Mouse (Mus musculus) heart, embryonic 10.5 days (tissue): ENCODE data around the gene Gnb1. TPM values are rescaled to one million over a fixed set of nuclear protein-coding genes. Genes with fewer than 3 reads are reported as not detected.
A peak's percentile ranks its signal among the peaks of the same experiment; 100 is the strongest.

ENCODE experiments used
- DNase-seq: peaks from one replicate; pipeline ENCODE4 v3.0.0-alpha.2; 2017; ENCODE audit warnings: low spot score
- H3K27ac ChIP-seq: fragments of 300-500 bp; sonication (generic); 2 replicates; pipeline ENCODE4 v1.5.1; 2016; ENCODE audit warnings: mild to moderate bottlenecking
- H3K27me3 ChIP-seq: fragments of 300-500 bp; sonication (generic); 2 replicates; pipeline ENCODE4 v1.6.1; 2016; ENCODE audit warnings: mild to moderate bottlenecking; ENCODE audit not compliant: poor library complexity, insufficient read depth, severe bottlenecking
- H3K36me3 ChIP-seq: fragments of 300-500 bp; sonication (generic); 2 replicates; pipeline ENCODE4 v1.6.1; 2016; ENCODE audit warnings: mild to moderate bottlenecking, moderate library complexity
- H3K4me1 ChIP-seq: fragments of 300-500 bp; sonication (generic); 2 replicates; pipeline ENCODE4 v1.6.1; 2016; ENCODE audit warnings: mild to moderate bottlenecking
- H3K4me3 ChIP-seq: fragments of 300-500 bp; sonication (generic); 2 replicates; pipeline ENCODE4 v1.5.1; 2016; ENCODE audit warnings: mild to moderate bottlenecking, moderate library complexity
- H3K9me3 ChIP-seq: fragments of 300-500 bp; sonication (generic); 2 replicates; pipeline ENCODE4 v1.6.1; 2016; ENCODE audit warnings: mild to moderate bottlenecking, moderate library complexity
- WGBS: fragments of 180-500 bp; shearing (Covaris S2); methylation state at CpG from one replicate; pipeline ENCODE4 v1.1.7; 2016; 5-methylcytosine and 5-hydroxymethylcytosine counted together
- polyA plus RNA-seq: library from polyadenylated mRNA; unstranded; fragments of >200 nt; fragmentation: Nextera tagmentation; extraction: Ambion mirVana; gene quantifications from 2 replicates; pipeline ENCODE4 v1.2.1, GENCODE M21; 2016

Gene Gnb1
- polyA plus RNA-seq, 1 experiment from 2014 or later, result 440 TPM

- DNase-seq, result no peak
- H3K4me3 ChIP-seq, result no peak overlapping the region
- no peaks in the 10 kb centered on the region for H3K9me3 ChIP-seq
- WGBS, result 53% methylated on average over 9 of the region's 9 CpGs
- H3K27ac ChIP-seq, result peak overlapping the region; percentile 78
- H3K4me1 ChIP-seq, result peaks cover 51% of the 10 kb centered on the region
- H3K36me3 ChIP-seq, result no peaks in the 10 kb centered on the region
- no peaks in the 10 kb centered on the region for H3K27me3 ChIP-seq
These were observed 1.8 kb upstream of the Gnb1 start for GRCm38 (mm10) chr4:155489101-155489970.

DNA sequence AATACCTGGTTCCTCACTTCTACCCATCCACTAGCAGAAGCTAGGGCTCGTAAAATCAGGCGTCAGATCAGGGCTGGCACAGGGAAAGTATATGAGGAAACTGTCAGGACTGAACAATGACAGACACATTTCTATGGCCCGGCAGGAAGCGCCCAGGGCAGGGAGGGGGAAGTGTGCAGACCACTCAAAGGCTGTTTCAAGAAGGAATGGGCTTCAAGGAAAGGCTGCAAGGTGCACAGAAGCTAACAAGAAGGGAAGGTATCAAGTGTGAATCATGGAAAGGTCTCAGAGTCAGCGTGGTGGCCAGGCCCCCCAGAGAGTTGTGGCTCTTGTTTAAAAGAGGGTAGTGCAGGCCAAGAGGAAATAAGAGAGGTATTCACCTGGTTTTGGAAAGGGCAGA is 705 bp upstream of the Gnb1 start:
- Histone ChIP-seq H3K36me3 (no peaks in the 10 kb centered on the region), H3K9me3 (no peaks in the 10 kb centered on the region), H3K4me1 (peaks cover 58% of the 10 kb centered on the region), H3K27ac (peak overlapping the region; percentile 100), H3K27me3 (no peaks in the 10 kb centered on the region), H3K4me3 (peak overlapping the region; percentile 100)
- 27% methylated on average over 5 of the region's 5 CpGs for WGBS
- DNase-seq, result no peak

DNA sequence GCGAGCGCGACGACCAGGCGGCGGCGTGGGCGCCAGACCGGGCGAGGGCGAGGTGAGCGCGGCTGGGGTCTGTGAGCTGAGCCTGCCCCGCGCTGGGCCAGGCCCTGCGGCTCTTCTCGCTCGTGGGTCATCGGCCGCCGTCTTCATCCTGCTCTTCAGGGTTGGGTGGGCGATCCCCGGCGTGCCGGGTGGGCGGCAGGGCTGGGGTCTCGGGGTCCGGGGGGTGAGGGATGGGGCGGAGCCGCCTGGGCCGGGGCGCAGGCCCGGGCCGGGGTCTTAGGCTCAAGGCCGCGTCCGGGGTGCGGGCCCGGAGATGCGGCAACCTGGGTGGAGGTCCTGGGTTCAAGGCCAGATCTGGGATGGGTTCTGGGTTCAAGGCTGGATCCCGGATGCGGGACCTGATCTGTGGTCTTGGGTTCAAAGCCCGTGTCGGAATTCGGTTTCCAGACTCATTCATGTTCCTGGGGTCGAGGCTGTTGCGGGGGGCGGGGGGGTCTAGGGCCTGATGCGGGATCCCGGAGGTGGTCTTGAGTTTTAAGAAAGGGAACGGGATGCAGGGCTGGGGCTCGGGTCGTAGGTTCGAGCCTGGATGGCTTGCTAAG is 469 bp downstream of the Gnb1 start:
- WGBS, result under 1% methylated on average over 54 of the region's 54 CpGs
- peaks cover 58% of the 10 kb centered on the region for H3K4me1 ChIP-seq
- H3K27ac ChIP-seq, result peak overlapping the region; percentile 100
- no peak for DNase-seq
- peak overlapping the region; percentile 100 for H3K4me3 ChIP-seq
- H3K27me3 ChIP-seq, result no peaks in the 10 kb centered on the region
- H3K9me3 ChIP-seq, result no peaks in the 10 kb centered on the region
- H3K36me3 ChIP-seq, result peaks cover 4% of the 10 kb centered on the region; the same call in 1 of the 2 replicates

GRCm38 (mm10) chr4:155492131-155492633 is 1.0 kb downstream of the Gnb1 start:
- Histone ChIP-seq H3K9me3 (no peaks in the 10 kb centered on the region), H3K4me3 (peak overlapping the region; percentile 100), H3K36me3 (peaks cover 4% of the 10 kb centered on the region; the same call in 1 of the 2 replicates), H3K4me1 (peaks cover 53% of the 10 kb centered on the region), H3K27ac (peak overlapping the region; percentile 100), H3K27me3 (no peaks in the 10 kb centered on the region)
- DNase-seq, result peak; percentile 88
- WGBS, result under 1% methylated on average over 51 of the region's 51 CpGs

DNA sequence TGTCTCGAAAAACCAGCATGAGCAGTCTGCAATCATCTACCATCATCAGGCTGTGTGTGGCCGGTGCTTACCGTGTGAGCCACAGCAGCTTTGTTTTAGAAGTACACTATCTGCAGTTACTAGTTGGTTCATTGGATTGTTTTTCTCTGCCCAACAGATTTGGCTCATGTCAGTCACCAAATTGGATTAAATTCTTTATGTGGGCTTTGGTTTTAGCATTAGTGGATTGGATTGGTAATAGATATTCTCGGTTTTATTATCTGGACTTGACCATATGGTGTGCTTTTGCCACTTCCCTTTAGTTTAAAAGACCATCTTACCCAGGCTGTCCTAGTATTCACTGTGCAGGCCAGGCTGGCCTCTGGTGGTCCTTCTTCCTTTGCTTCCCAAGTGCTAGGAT is 3.7 kb downstream of the Gnb1 start:
- DNase-seq, result no peak
- Histone ChIP-seq H3K36me3 (peaks cover 4% of the 10 kb centered on the region; the same call in 1 of the 2 replicates), H3K9me3 (no peaks in the 10 kb centered on the region), H3K4me3 (no peak overlapping the region), H3K4me1 (peaks cover 26% of the 10 kb centered on the region), H3K27me3 (no peaks in the 10 kb centered on the region), H3K27ac (no peak overlapping the region)
- WGBS, result 65% methylated on average over 4 of the region's 4 CpGs

DNA sequence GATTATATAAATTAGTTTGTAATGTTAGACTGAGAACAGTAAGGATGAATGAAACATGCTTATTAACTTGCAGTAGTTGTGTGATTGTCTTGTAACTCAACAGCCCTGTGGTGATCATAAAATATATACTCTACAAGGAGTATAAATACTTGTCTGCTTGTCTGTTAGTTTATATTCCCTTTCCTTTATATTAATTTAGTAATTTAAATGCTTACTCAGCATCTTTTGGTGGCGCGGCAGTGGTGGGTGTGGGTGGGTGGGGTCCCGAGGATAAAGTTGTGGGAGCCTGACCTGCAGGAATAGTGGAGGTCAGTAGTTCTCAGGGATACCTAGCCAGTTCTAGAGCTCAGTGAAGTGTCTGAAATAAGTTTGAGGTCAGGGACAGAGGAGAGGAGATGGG is 6.8 kb downstream of the Gnb1 start:
- 74% methylated on average over 3 of the region's 3 CpGs for WGBS
- Histone ChIP-seq H3K4me3 (no peak overlapping the region), H3K9me3 (no peaks in the 10 kb centered on the region), H3K4me1 (peaks cover 23% of the 10 kb centered on the region), H3K36me3 (peaks cover 14% of the 10 kb centered on the region), H3K27ac (no peak overlapping the region), H3K27me3 (no peaks in the 10 kb centered on the region)
- DNase-seq, result no peak

- DNase-seq, result no peak
- 79% methylated on average over 2 of the region's 2 CpGs for WGBS
- Histone ChIP-seq H3K27ac (no peak overlapping the region), H3K36me3 (peaks cover 14% of the 10 kb centered on the region), H3K4me1 (peaks cover 21% of the 10 kb centered on the region; the same call in 1 of the 2 replicates), H3K4me3 (no peak overlapping the region), H3K9me3 (no peaks in the 10 kb centered on the region), H3K27me3 (no peaks in the 10 kb centered on the region)
These were observed 10.0 kb downstream of the Gnb1 start for GRCm38 (mm10) chr4:155501126-155501525.

DNA sequence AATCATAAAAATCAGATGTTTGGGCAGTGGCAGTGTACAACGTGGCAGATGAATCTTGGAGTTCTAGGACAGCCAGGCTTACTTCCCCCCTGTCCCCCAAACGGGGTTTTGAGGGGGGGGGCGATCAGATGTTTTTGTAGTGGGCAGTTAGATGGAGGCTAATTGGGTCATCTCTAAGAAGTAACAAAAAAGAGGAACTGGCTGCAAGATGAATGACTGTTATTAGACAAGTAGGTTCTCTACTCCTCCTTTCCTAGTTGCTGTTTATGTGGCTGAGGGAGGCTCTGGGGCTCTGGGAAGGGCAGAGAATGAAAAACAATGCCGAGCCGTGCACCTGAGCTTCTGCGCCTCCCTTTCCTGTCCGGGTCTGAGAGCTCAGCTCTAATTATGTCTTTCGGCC is 13.9 kb downstream of the Gnb1 start:
- DNase-seq, result no peak
- no peak overlapping the region for H3K4me3 ChIP-seq
- no peaks in the 10 kb centered on the region for H3K9me3 ChIP-seq
- no peak overlapping the region for H3K27ac ChIP-seq
- 78% methylated on average over 8 of the region's 8 CpGs for whole genome bisulfite sequencing
- H3K4me1 ChIP-seq, result peaks cover 21% of the 10 kb centered on the region; the same call in 1 of the 2 replicates
- peaks cover 10% of the 10 kb centered on the region for H3K36me3 ChIP-seq
- H3K27me3 ChIP-seq, result no peaks in the 10 kb centered on the region

DNA sequence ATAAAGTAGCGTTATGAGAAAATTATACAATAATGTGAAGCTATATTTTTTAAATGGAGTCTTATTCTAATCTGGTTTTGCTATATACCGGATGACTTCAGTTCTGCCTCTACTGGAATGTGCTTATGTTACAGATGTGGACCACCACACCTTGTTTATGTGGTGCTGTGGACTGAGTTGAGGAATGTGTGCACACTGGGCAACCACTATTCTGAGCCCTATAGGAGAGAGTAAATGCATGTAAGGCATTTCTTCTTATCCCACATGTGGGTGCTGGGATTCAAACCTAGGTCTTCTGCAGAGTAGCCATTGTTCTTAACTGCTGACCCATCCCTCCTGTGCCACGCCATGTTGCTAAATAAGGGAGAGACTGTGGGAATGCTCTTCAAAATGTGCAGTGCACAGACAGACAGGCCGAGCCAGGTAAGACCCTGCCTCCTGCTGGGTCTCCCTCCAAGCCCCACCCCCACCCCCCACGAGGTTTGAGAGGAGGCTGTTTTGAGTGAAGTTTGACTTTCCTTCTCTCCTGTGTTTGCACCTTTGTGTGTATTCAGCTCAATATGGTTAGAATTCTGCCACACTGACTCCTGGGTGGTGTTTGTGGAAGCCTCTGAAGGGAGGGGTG is 14.6 kb downstream of the Gnb1 start:
- Histone ChIP-seq H3K4me3 (no peak overlapping the region), H3K27ac (no peak overlapping the region), H3K36me3 (peaks cover 6% of the 10 kb centered on the region), H3K27me3 (no peaks in the 10 kb centered on the region), H3K9me3 (no peaks in the 10 kb centered on the region), H3K4me1 (peaks cover 21% of the 10 kb centered on the region; the same call in 1 of the 2 replicates)
- no peak for DNase-seq
- 72% methylated on average over 5 of the region's 5 CpGs for WGBS

DNA sequence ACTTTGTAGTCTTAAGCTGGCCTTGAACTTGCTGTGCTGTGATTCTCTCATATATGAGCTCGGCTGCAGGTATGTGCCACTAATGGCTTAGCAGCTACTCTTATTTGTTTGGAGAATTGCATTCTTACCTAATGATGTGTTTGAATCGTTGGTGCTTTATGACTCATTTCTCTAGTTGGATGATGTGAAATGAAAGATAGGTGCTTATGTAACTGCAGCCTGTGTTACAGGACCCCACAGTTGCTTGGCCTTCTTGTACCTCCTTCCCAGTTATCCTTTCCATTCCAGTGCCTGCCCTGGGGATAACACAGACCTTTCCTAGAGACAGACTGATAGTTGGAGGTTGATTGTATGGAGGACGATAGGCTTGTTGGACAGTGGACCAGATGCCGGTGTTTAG is 17.5 kb downstream of the Gnb1 start:
- 90% methylated on average over 4 of the region's 4 CpGs for WGBS
- no peaks in the 10 kb centered on the region for H3K27me3 ChIP-seq
- H3K4me3 ChIP-seq, result no peak overlapping the region
- H3K27ac ChIP-seq, result no peak overlapping the region
- peaks cover 14% of the 10 kb centered on the region; the same call in 1 of the 2 replicates for H3K4me1 ChIP-seq
- DNase-seq, result no peak
- H3K36me3 ChIP-seq, result no peaks in the 10 kb centered on the region
- no peaks in the 10 kb centered on the region for H3K9me3 ChIP-seq

DNA sequence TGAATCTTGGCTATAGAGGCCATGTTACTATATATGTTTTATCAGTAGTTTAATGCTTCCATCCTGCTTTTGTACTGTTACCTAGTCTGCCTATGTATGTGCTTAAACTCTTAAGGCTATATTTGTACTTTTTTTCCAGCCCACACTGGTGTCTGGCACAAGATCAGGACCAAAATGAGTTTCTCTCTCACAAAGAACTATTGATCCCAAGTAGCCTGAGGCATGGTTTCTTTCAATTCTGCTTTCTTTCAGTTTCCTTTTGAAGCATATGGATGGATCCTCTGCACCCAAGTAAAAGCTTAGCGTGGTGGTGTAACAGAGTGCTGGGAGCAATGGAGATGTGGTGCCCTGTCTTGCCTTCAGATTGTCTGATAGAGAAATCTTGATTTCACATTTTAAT is 19.8 kb downstream of the Gnb1 start:
- 89% methylated on average over 1 of the region's 1 CpGs for WGBS
- DNase-seq, result no peak
- H3K9me3 ChIP-seq, result no peaks in the 10 kb centered on the region
- H3K4me1 ChIP-seq, result no peaks in the 10 kb centered on the region
- no peaks in the 10 kb centered on the region for H3K27me3 ChIP-seq
- H3K4me3 ChIP-seq, result no peak overlapping the region
- peaks cover 10% of the 10 kb centered on the region; the same call in 1 of the 2 replicates for H3K36me3 ChIP-seq
- H3K27ac ChIP-seq, result no peak overlapping the region

DNA sequence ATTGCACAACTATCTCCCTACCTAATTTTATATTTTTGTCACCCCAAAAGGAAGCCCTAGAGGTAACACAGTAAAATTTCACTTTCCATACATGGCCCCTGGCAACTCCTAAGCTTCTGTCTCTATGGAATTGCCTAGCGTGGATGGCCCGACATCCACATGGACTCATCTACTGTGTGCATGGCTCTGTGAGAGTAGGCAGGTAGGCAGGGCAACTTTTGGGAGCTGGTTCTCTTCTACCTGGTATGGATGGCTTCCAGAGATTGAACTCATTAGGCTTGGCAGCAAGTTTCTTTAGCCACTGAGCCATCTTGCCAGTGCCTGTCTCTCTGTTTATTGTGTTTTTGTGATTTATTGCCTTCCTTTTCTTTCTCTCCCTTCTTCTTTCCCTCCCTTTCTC is 23.6 kb downstream of the Gnb1 start:
- 92% methylated on average over 2 of the region's 2 CpGs for WGBS
- Histone ChIP-seq H3K9me3 (no peaks in the 10 kb centered on the region), H3K27ac (no peak overlapping the region), H3K4me3 (no peak overlapping the region), H3K36me3 (peaks cover 17% of the 10 kb centered on the region), H3K4me1 (no peaks in the 10 kb centered on the region), H3K27me3 (no peaks in the 10 kb centered on the region)
- DNase-seq, result no peak
